Mouse (Mus musculus): ENCODE measurements around the gene Myh6. TPM values are rescaled to one million over a fixed set of nuclear protein-coding genes. Genes with fewer than 3 reads are reported as not detected.
"Not testable (repeated sequence)": the region's sequence is repeated elsewhere in the genome, so short reads cannot be mapped to it uniquely, and the experiment has no call there.

Gene Myh6
- total and polyA plus RNA-seq, 2 experiments from 2014 or later, result 0.21 to 1.4 TPM

DNA sequence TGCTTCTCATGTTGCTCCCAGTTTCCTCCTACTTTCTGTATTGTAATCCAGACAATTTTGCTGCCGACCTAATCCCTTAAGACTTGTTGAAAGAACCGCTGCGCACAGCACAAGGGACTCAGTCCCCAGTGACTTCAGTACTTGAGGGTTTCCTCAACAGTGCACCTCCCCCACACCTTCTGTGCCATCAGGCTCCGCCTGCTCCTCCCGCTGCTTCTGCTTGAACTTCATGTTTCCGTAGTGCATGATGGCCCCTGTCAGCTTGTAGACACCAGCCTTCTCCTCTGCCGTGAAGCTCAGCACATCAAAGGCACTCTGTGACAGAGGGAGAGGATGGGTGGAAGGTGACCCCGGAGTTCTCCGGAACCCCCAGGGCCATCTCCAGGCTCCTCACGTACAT, 6.0 kb downstream of the Myh6 start:
- no peak overlapping the region for H3K4me3 ChIP-seq (ENCODE audit: low read length)
- H3K27ac ChIP-seq, result no peak overlapping the region
- ATAC-seq (no peak), DNase-seq (ENCODE audit: low spot score) (peak; percentile 11)
- H3K27me3 ChIP-seq (ENCODE audit: insufficient read depth, low read length), result no peaks in the 10 kb centered on the region
- H3K36me3 ChIP-seq (ENCODE audit: insufficient read depth, low read length), result no peaks in the 10 kb centered on the region
- H3K9ac ChIP-seq (replicated peaks; ENCODE audit: low read length), result no peak overlapping the region
- 71% methylated on average over 10 of the region's 10 CpGs for WGBS
- no peak for TF ChIP-seq CTCF (IDR thresholded peaks at IDR 0.05; ENCODE audit: low read depth)
- H3K4me1 ChIP-seq (ENCODE audit: insufficient read depth, low read length), result no peaks in the 10 kb centered on the region
- no peak overlapping the region for H3K4me2 ChIP-seq (ENCODE audit: low read depth, low read length)
- no peaks in the 10 kb centered on the region for H3K9me3 ChIP-seq (ENCODE audit: low read length)

DNA sequence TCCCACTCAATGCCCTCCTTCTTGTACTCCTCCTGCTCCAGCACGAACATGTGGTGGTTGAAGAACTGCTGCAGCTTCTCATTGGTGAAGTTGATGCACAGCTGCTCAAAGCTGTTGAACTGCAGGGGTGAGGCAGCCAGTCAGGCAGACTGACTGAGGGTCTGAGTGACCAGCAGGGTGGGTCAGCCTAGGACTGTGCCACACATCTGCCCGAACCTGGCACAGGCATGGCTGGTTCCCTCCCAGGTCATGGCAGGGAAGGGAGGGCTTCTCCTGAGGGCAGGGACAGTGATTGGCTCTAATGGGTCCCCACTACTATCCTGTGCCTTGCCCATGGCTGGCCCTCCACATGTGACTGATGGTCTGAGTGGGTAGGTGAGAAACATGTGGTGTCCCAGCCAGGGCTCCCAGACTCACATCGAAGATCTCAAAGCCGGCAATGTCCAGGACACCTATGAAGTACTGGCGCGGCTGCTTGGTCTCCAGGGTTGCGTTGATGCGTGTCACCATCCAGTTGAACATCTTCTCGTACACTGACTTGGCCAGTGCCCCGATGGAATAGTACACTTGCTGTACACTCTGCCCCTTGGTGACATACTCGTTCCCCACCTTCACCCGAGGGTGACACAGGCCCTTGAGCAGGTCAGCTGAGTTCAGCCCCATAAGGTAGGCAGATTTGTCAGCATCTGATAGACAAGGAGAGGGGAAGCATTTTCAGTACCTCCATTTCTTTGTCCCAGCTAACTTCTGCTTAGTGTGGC, 6.7 kb downstream of the Myh6 start:
- H3K4me2 ChIP-seq (ENCODE audit: low read depth, low read length); DNase-seq (ENCODE audit: low spot score); H3K27me3 ChIP-seq (ENCODE audit: insufficient read depth, low read length); H3K36me3 ChIP-seq (ENCODE audit: insufficient read depth, low read length); H3K4me3 ChIP-seq (ENCODE audit: low read length); H3K4me1 ChIP-seq (ENCODE audit: insufficient read depth, low read length); H3K9ac ChIP-seq (replicated peaks; ENCODE audit: low read length); ATAC-seq; H3K9me3 ChIP-seq (ENCODE audit: low read length); H3K27ac ChIP-seq: not testable (repeated sequence)
- 89% methylated on average over 12 of the region's 12 CpGs for WGBS

DNA sequence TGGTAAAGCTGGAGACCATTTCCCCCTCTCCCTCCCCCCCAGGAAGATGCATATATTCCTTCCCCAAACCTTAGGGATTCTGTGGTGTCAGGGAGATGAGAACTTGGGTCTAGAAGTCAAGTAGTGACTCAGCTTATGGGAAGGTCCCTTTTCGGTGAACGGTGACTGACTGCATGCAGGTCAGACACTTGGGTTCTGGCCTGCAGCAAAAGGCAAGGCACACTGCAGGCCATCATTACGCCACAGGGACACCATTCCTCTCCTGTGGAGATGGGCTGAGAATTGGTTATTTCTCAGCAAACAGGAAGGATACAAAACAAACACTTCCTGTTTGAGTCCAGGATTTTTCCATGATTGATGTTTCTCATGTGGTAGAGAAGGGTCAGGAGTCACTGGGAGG, 7.5 kb downstream of the Myh6 start:
- no peaks in the 10 kb centered on the region for H3K9me3 ChIP-seq (ENCODE audit: low read length)
- no peak overlapping the region for H3K9ac ChIP-seq (replicated peaks; ENCODE audit: low read length)
- 96% methylated on average over 3 of the region's 3 CpGs for WGBS
- no peak overlapping the region for H3K4me3 ChIP-seq (ENCODE audit: low read length)
- TF ChIP-seq CTCF (IDR thresholded peaks at IDR 0.05; ENCODE audit: low read depth), result no peak
- no peak overlapping the region for H3K4me2 ChIP-seq (ENCODE audit: low read depth, low read length)
- DNase-seq (ENCODE audit: low spot score), result no peak
- no peak for ATAC-seq
- H3K36me3 ChIP-seq (ENCODE audit: insufficient read depth, low read length), result no peaks in the 10 kb centered on the region
- H3K27ac ChIP-seq, result no peak overlapping the region
- no peaks in the 10 kb centered on the region for H3K4me1 ChIP-seq (ENCODE audit: insufficient read depth, low read length)
- H3K27me3 ChIP-seq (ENCODE audit: insufficient read depth, low read length), result no peaks in the 10 kb centered on the region

DNA sequence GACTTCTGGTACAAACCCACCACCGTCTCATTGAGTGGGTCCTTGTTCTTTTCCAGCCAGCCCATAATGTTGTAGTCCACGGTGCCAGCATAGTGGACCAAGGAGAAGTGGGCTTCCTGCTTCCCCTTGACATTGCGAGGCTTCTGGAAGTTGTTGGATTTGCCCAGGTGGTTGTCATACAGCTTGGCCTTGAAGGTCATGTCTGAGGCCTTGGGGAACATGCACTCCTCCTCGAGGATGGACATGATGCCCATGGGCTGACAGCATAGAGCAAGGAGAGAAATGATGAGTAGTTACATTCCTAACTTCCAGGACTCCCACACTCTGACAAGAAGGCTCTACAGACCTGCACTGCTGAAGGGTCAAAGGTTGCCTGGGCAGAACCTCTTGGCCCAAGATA, 8.2 kb downstream of the Myh6 start:
- 85% methylated on average over 4 of the region's 4 CpGs for WGBS
- DNase-seq (ENCODE audit: low spot score) (no peak), ATAC-seq (no peak)
- no peak for TF ChIP-seq CTCF (IDR thresholded peaks at IDR 0.05; ENCODE audit: low read depth)
- Histone ChIP-seq H3K27me3 (ENCODE audit: insufficient read depth, low read length) (no peaks in the 10 kb centered on the region), H3K27ac (no peak overlapping the region), H3K4me1 (ENCODE audit: insufficient read depth, low read length) (no peaks in the 10 kb centered on the region), H3K4me2 (ENCODE audit: low read depth, low read length) (no peak overlapping the region), H3K9ac (replicated peaks; ENCODE audit: low read length) (no peak overlapping the region), H3K9me3 (ENCODE audit: low read length) (no peaks in the 10 kb centered on the region), H3K4me3 (ENCODE audit: low read length) (no peak overlapping the region), H3K36me3 (ENCODE audit: insufficient read depth, low read length) (no peaks in the 10 kb centered on the region)

DNA sequence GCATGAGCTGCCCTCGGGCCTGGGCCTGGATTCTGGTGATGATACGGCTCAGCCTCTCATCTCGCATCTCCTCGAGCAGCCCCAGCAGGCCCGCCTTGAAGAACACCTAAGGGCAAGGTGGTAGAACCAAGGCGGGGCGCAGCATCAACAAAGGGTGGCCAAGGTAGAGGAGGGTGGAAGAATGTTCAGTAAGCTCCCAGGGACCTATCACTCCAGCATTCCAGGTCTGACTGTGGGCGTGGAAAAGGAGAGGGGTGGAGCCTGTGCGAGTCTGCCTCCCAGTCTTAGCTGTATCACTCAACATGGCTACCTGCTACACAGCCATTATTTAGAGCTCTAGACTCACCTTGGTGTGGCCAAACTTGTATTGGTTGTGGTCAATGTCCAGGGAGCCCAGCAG, 10.2 kb downstream of the Myh6 start:
- WGBS, result 90% methylated on average over 9 of the region's 9 CpGs
- Histone ChIP-seq H3K27me3 (ENCODE audit: insufficient read depth, low read length) (no peaks in the 10 kb centered on the region), H3K4me1 (ENCODE audit: insufficient read depth, low read length) (no peaks in the 10 kb centered on the region), H3K9ac (replicated peaks; ENCODE audit: low read length) (no peak overlapping the region), H3K27ac (no peak overlapping the region), H3K4me2 (ENCODE audit: low read depth, low read length) (no peak overlapping the region), H3K4me3 (ENCODE audit: low read length) (no peak overlapping the region), H3K36me3 (ENCODE audit: insufficient read depth, low read length) (no peaks in the 10 kb centered on the region), H3K9me3 (ENCODE audit: low read length) (no peaks in the 10 kb centered on the region)
- ATAC-seq (no peak), DNase-seq (ENCODE audit: low spot score) (no peak)
- TF ChIP-seq CTCF (IDR thresholded peaks at IDR 0.05; ENCODE audit: low read depth), result no peak

DNA sequence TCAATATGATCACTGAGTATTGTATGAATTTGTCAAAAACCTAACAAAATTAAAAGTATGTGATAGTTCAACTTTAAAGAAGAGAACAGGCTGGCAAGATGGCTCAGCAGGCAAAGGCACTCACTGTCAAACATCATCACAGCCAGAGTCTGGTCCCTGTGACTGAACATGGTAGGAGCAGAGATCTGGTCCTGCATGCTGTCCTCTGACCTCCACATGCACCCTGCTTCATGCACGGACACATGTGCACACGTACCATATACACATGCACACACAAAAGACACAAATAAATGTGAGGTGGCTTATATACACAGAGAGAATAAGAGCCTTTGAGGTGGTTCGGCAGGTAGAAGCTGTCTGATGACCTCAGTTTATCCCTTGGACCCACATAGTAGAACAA, 11.2 kb downstream of the Myh6 start:
- 85% methylated on average over 3 of the region's 3 CpGs for WGBS

DNA sequence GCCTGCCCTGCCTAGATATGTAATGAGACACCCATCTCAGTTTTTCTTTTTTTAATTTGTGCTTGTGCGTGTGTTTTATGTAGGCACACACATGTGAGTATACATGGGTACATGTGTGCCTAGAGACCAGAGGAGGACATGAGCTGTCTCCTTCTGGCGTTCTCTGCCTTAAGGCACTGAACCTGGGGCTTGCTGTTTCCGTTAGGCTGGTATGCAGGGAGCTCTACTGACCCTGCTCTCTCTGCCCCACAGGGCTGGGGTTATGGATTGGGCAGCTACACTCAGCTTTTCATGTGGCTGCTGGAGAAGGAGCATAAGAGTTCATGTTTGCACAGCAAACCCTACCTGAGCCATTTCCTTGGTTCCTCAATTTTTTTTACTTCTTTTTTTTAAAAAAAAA, 12.3 kb downstream of the Myh6 start:
- Histone ChIP-seq H3K9me3 (ENCODE audit: low read length) (no peaks in the 10 kb centered on the region), H3K4me2 (ENCODE audit: low read depth, low read length) (no peak overlapping the region), H3K27me3 (ENCODE audit: insufficient read depth, low read length) (no peaks in the 10 kb centered on the region), H3K4me1 (ENCODE audit: insufficient read depth, low read length) (no peaks in the 10 kb centered on the region), H3K4me3 (ENCODE audit: low read length) (no peak overlapping the region), H3K9ac (replicated peaks; ENCODE audit: low read length) (no peak overlapping the region), H3K36me3 (ENCODE audit: insufficient read depth, low read length) (no peaks in the 10 kb centered on the region), H3K27ac (no peak overlapping the region)
- no peak for TF ChIP-seq CTCF (IDR thresholded peaks at IDR 0.05; ENCODE audit: low read depth)
- DNase-seq (ENCODE audit: low spot score) (no peak), ATAC-seq (no peak)
- 78% methylated on average over 3 of the region's 3 CpGs for WGBS

More for the DNA sequence above, 11.2 kb downstream of the Myh6 start:
- H3K9me3 ChIP-seq (ENCODE audit: low read length), result no peaks in the 10 kb centered on the region
- no peaks in the 10 kb centered on the region for H3K36me3 ChIP-seq (ENCODE audit: insufficient read depth, low read length)
- no peak overlapping the region for H3K9ac ChIP-seq (replicated peaks; ENCODE audit: low read length)
- H3K4me1 ChIP-seq (ENCODE audit: insufficient read depth, low read length), result no peaks in the 10 kb centered on the region
- no peak for ATAC-seq
- no peak overlapping the region for H3K27ac ChIP-seq
- no peak for TF ChIP-seq CTCF (IDR thresholded peaks at IDR 0.05; ENCODE audit: low read depth)
- DNase-seq (ENCODE audit: low spot score), result no peak
- H3K4me3 ChIP-seq (ENCODE audit: low read length), result no peak overlapping the region
- no peak overlapping the region for H3K4me2 ChIP-seq (ENCODE audit: low read depth, low read length)
- H3K27me3 ChIP-seq (ENCODE audit: insufficient read depth, low read length), result no peaks in the 10 kb centered on the region

Measured in hindbrain, postnatal 0 days (tissue).